Mouse (Mus musculus): Measurements from ENCODE around the gene Tarbp2.

- no peak for TF ChIP-seq CTCF (IDR thresholded peaks at IDR 0.05; ENCODE audit: control insufficient read depth, insufficient read depth, low read length)
- TF ChIP-seq POLR2A (IDR thresholded peaks at IDR 0.05; ENCODE audit: borderline replicate concordance, control insufficient read depth, low read depth, low read length): no peak
Observed at GRCm38 (mm10) chr15:102562491-102562890, 44.5 kb downstream of the Tarbp2 start.
